Mouse (Mus musculus) layer of hippocampus, postnatal 36 days (tissue): ENCODE results near the gene Rasal1. TPM values are rescaled to one million over a fixed set of nuclear protein-coding genes. Genes with fewer than 3 reads are reported as not detected.

Experiments
- total RNA-seq, 2 experiments: library from RNA; stranded (reverse); gene quantifications; 2 replicates each; pipeline ENCODE4 v1.2.3; 2021

Gene Rasal1
- total RNA-seq, 2 experiments from 2014 or later: 91.6 to 92.0 TPM

Other genes starting within 250 kb of the Rasal1 start
- gene Lhx5, start 217.1 kb upstream of the Rasal1 start, total RNA-seq: under 1 TPM in 1 of 2 experiments, not detected in 1; 0.13 TPM
- gene Sdsl, start 176.0 kb upstream of the Rasal1 start, total RNA-seq: 1 to 10 TPM; 6.9 to 8.3 TPM
- gene Sds, start 172.3 kb upstream of the Rasal1 start, total RNA-seq: not detected
- 10 to 100 TPM; 56.8 to 58.7 TPM for gene Plbd2, start 145.2 kb upstream of the Rasal1 start, total RNA-seq
- 1 to 10 TPM; 7.6 to 8.7 TPM for gene Slc8b1, start 137.6 kb upstream of the Rasal1 start, total RNA-seq
- 10 to 100 TPM; 35.0 to 36.4 TPM for gene Tpcn1, start 60.1 kb upstream of the Rasal1 start, total RNA-seq
- 1 to 10 TPM in 1 of 2 experiments, under 1 TPM in 1; 0.35 to 1.2 TPM for gene Iqcd, start 59.8 kb upstream of the Rasal1 start, total RNA-seq
- gene Rita1, start 36.2 kb upstream of the Rasal1 start, total RNA-seq: 10 to 100 TPM; 29.1 to 29.6 TPM
- gene Ddx54, start 36.1 kb upstream of the Rasal1 start, total RNA-seq: 10 to 100 TPM; 34.4 to 39.5 TPM
- gene Cfap73, start 14.6 kb upstream of the Rasal1 start, total RNA-seq: under 1 TPM in 1 of 2 experiments, not detected in 1; 0.77 TPM
- gene Dtx1, start 63.1 kb downstream of the Rasal1 start, total RNA-seq: 10 to 100 TPM; 70.7 TPM
- under 1 TPM in 1 of 2 experiments, not detected in 1; 0.30 TPM for gene Oas2, start 101.0 kb downstream of the Rasal1 start, total RNA-seq
- gene Oas3, start 128.8 kb downstream of the Rasal1 start, total RNA-seq: not detected
- not detected for gene Oas1e, start 146.7 kb downstream of the Rasal1 start, total RNA-seq
- under 1 TPM in 1 of 2 experiments, not detected in 1; 0.27 TPM for gene Oas1c, start 163.7 kb downstream of the Rasal1 start, total RNA-seq
- not detected for gene Oas1f, start 198.6 kb downstream of the Rasal1 start, total RNA-seq
- gene Oas1h, start 212.6 kb downstream of the Rasal1 start, total RNA-seq: not detected
- gene Oas1g, start 238.8 kb downstream of the Rasal1 start, total RNA-seq: not detected